Mouse (Mus musculus) cerebellum, postnatal 25 days (tissue): ENCODE results near the gene Trmt10b.

Experiments
- DNase-seq, 2 experiments: peaks; one replicate each; pipeline ENCODE4 v3.0.0; 2021; ENCODE audit warnings: mixed read lengths in 2 of 2

The Trmt10b gene

DNA sequence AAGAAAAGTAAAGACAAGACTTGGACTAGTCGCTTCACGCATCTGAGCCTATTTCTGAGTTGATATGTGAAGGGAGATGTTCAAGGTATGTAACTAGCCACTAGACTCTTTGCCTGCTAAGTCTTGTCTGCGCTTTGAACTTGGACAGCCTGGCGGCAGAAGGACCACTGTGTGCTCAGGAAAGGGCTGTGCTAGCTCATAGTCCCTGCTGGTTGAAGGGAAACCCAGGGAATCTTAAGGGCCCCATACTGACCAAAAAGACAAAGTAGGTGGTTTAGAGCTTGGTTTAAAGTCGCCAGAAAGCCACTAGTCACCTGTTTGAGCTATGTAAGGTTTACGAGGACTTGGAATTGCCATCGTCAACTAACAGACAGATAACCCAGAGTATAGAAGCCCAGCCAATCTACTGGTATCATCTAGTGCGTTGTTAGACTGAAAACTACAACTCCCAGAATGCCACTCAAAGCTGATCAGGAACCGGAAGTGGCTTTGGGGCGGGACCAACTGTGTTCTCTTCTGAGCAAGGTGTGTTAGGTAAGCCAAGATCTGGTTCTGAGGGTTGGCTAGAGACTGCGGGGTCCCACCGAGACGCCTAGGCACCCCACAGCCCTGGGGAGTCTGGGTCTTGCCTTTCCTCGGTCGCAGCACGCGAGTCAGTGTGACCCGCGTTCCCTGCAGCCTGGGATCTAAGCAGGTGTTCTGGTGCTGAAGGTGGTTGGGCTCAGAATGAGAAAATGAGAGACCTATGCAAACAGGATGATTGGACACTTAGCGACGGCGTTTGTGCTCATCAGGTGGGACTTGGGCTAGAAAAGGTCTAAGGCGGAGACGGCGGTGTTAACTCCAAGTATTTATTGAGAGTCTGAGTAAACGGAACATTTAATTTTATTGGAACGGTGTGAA lies at the start of gene Trmt10b:
Gene Trmt10b, plus strand, starts transcription at position 466 of the 903 bp plus-strand sequence.
- DNase-seq: peak; percentile 79 to 86

DNA sequence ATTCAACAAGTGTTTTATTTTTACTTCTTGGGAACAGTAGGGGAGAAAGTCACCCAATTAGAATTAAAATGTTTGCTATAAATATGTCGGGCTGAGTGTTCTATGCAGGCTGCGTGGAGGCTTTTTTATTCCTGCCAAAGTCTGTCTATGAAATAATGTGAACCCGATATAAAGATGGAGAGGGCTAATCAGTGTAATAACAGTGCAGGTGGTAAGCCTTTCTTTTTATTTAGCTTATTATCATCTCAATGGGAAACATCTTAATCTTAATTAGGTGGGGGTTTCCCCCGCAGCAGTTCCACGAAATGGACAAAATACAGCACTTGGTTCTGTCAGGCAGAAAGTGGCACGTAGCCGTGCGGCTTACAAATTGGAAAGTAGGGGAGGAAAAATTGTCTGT lies 45.7 kb upstream of the Trmt10b start:
- DNase-seq: no peak

GRCm38 (mm10) chr4:45252861-45253262 lies 44.1 kb upstream of the Trmt10b start:
- DNase-seq: no peak

DNA sequence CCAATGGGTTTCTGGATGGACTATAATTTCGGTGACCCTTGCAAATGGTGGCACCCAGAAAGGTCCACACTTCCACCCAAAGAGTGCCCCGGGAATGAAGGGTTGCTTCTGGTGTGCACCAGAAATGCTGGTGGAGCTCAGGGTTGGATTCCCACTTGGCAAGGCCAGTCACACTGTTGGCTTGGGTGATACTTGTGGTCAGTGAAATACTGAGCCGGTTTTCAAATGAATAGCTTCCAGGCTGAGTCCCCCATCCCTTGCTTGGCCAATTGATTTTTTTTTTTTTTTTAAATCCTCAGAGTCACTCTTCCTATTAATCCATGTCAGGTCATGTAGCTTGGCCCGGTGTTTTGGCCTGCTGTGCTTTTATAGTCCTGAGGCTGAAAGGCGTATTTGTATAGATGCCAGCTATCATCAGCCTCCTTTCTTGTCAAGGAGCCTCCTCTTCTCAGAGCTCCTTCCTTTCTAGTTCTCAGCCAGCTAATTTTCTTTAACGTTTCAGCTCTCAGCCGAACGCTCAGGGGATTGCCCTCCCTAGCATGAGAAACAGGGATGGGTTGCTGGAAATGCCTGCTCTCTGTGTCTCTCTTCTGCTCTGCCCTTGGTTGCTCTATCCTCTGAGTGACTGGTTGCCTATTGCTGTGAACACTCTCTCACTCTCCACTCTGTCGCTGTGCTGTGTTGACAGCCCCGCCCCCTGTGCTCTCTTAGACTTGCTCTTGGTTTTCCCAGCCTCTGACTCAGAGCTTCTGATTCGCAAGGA lies 42.9 kb upstream of the Trmt10b start:
- DNase-seq: peak in 1 of 2 experiments; percentile 11

DNA sequence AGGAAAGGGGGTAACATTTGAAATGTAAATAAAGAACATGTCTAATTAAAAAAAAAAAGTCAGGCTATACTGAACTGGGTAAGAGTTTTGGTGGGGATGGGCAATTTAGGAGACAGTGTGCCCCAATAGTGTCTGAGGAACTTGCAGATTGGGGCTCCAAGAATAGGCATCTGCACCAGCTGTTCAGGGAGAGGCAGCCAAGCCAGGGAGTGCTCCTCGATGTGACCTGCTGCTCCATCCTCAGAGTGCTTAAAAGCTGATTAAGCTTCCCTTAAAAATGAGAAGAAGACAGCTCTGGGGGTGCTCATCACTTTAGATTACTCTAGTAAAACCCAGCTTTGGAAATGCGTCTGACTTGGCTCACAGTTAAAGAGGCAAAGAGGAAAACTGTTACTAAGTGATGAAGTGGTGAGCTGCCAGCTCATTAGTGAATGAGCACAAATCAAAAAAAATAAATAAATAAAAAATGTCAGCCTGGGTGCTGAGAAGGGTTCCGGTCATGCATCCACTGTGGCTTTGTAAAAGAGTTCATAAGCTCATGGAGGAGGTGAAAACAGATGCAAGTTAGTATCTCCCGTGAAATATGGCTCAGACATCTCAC lies 37.6 kb upstream of the Trmt10b start:
- DNase-seq: no peak

- no peak for DNase-seq
Observed at GRCm38 (mm10) chr4:45261551-45261950, 35.4 kb upstream of the Trmt10b start.

DNA sequence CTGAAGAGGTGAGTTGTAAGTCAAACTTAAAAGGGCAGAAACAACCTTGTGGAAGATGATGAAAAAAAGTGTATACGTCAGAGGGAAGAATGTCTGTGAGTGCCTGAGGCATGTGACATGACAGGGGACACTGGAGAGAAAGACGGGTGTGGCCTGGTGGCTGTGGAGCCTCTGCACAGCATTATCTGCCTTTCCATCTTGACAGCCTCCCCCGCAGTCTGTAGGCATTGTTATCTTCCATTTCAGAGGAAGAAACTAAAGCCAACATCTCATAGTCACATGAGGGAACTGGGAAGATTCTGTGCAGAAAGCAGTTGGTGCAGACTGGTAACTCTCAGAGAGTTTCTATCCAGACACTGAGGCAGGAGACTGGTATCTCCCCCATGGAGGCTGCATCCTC lies 29.0 kb upstream of the Trmt10b start:
- DNase-seq: no peak

DNA sequence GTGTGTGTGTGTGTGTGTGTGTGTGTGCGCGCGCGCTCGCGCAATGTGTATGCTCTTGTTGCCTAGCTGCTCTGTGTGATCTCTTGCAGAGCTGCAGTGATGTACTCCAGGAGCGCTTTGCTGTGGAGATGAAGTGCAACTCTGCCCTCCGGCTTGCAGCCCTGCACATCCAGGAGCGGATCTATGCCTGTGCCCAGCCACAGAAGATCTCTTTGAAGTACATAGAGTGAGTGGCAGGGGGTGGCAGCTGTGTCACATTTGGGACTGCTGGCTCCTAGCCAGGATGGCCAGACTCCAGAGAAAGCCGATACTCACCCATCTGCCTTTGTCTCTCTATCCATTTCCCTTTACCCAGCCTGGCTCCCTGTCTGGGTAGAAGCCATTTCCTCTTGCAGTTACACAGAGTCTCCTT lies 25.9 kb upstream of the Trmt10b start:
- DNase-seq: peak; percentile 21 to 47

- no peak for DNase-seq
Observed at GRCm38 (mm10) chr4:45275770-45276169, 21.2 kb upstream of the Trmt10b start.

- DNase-seq: no peak
Observed at GRCm38 (mm10) chr4:45279292-45279691, 17.6 kb upstream of the Trmt10b start.

DNA sequence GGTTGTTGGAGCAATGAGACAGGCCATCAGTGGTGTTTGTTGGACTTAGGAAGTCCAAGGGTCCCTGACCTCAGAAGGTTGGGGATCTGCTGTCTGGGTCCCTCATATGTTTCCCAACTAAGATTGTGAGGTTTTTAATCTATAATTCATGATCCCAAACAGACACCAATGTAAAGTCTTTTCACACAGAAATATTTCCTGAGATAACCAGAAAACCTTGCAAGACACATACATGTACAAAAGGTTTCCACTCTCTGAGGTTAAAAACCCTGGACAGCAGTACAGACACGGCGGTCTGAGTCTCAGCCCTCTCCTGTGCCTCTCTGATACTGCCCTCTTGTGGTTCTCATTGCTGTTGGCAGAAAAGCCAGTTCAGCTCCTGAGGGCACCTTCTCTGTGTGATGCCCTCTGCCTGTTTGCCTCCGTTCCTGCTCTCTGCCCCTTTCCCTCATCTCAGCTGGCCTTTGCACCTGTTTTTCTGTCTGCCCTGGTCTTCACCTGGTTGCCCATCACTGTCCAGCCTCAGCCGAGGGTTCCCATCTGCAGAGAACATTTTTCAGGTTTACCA lies 16.9 kb upstream of the Trmt10b start:
- DNase-seq: peak; percentile 50 to 75

- no peak for DNase-seq
Observed at GRCm38 (mm10) chr4:45286318-45286717, 10.6 kb upstream of the Trmt10b start.

GRCm38 (mm10) chr4:45287906-45288305 lies 9.0 kb upstream of the Trmt10b start:
- DNase-seq: no peak

- no peak for DNase-seq
Observed at GRCm38 (mm10) chr4:45305536-45305935, 8.6 kb downstream of the Trmt10b start.

DNA sequence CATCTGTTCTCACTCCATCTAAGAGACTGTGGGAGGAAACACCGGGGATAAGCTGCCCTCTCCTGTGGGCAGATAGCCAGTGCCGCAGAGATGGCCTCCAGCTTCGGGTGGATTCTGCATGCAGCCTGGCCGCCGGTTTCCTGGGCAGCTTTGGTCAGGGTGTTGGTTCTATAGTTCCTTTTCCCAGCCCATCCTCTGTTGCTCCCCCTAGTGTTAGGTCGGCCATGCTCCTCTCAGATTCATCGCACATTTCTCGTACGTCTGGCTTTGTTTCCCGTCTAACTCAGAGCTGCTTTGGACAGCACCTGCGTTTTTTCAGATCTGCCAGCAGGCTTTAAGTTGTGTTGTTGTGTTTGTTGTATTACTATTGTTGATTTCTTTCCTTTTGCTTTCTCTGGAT lies 11.1 kb downstream of the Trmt10b start:
- DNase-seq: peak in 1 of 2 experiments; percentile 23

GRCm38 (mm10) chr4:45308606-45309005 lies 11.7 kb downstream of the Trmt10b start:
- DNase-seq: no peak

GRCm38 (mm10) chr4:45311056-45311455 lies 14.1 kb downstream of the Trmt10b start:
- DNase-seq: no peak

- peak; percentile 91 for DNase-seq
Observed at GRCm38 (mm10) chr4:45320159-45320816, 23.4 kb downstream of the Trmt10b start.

- no peak for DNase-seq
Observed at GRCm38 (mm10) chr4:45331139-45331538, 34.2 kb downstream of the Trmt10b start.

GRCm38 (mm10) chr4:45332466-45332865 lies 35.5 kb downstream of the Trmt10b start:
- DNase-seq: no peak

- peak; percentile 19 to 20 for DNase-seq
Observed at GRCm38 (mm10) chr4:45341226-45341625, 44.3 kb downstream of the Trmt10b start.

DNA sequence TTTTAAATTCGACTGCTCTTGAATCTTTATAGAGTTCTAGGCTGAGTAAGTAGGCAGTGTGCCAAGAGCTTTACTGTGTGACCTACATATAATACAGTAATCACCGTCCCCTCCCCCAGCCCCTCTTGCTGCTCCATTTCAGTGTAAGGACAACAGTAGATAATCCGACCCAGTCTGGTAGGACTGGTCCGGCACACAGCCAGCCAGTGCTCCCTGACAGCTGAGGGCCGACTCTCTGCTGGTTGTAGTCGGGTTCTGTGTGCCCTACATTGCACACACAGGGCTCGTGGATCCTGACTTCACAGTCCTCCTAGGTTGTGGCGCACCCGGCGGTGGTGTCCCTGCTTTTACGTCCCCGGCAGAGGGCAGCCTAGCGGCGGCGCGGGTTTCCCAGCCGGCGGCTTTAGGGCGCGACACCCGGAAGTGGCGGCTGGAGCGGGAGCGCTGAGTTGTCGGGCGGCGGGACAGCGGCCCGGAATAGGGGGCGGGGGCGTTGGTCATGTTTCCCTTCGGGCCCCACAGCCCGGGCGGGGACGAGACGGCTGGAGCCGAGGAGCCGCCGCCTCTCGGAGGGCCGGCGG lies 44.8 kb downstream of the Trmt10b start, which contains the start of gene Dcaf10:
Gene Dcaf10, plus strand, starts transcription at position 433 of the 581 bp plus-strand sequence.
- peak; percentile 97 for DNase-seq
